Mouse (Mus musculus) cerebellum, adult 2 months (tissue): ENCODE results near the gene Psmd14.

Experiments used
- CTCF ChIP-seq: fragments of 200-500 bp; IDR thresholded peaks from 2 replicates; pipeline ENCODE4 v1.5.1; 2011; ENCODE audit warnings: low read depth, mild to moderate bottlenecking, control low read depth, low read length, moderate library complexity, borderline replicate concordance; ENCODE audit not compliant: insufficient read depth
- POLR2A ChIP-seq: fragments of 200-500 bp; IDR thresholded peaks from 2 replicates; pipeline ENCODE4 v1.6.1; 2011; ENCODE audit warnings: low read length, control low read depth, borderline replicate concordance; ENCODE audit not compliant: insufficient read depth

GRCm38 (mm10) chr2:61752362-61752761 lies 40.9 kb downstream of the Psmd14 start:
- TF ChIP-seq CTCF (no peak), POLR2A (no peak)
